Mouse (Mus musculus) hindbrain, embryonic 14.5 days (tissue): Measurements from ENCODE around the gene Gm5460. TPM values are rescaled to one million over a fixed set of nuclear protein-coding genes. Genes with fewer than 3 reads are reported as not detected.

Experiments
- ATAC-seq: fragments of 200-750 bp; cut with Nextera tagmentation; 2 replicates; pipeline ENCODE4 v1.8.0; 2017; ENCODE audit warnings: moderate number of reproducible peaks, mild to moderate bottlenecking, moderate TSS enrichment, moderate library complexity; ENCODE audit not compliant: low FRiP score
- DNase-seq: peaks from one replicate; pipeline ENCODE4 v3.0.0-alpha.2; 2015; ENCODE audit warnings: low spot score
- H3K27ac ChIP-seq: fragments of 300-500 bp; sonication (generic); 2 replicates; pipeline ENCODE4 v1.5.1; 2014; ENCODE audit warnings: mild to moderate bottlenecking, moderate library complexity
- H3K27me3 ChIP-seq: fragments of 300-500 bp; sonication (generic); 2 replicates; pipeline ENCODE4 v1.6.1; 2014; ENCODE audit warnings: mild to moderate bottlenecking, low read length, mixed read lengths; ENCODE audit not compliant: control insufficient read depth, insufficient read depth
- H3K36me3 ChIP-seq: fragments of 300-500 bp; sonication (generic); replicated peaks from 2 replicates; pipeline ENCODE4 v1.6.1; 2014; ENCODE audit not compliant: control insufficient read depth, insufficient read depth
- H3K4me1 ChIP-seq: fragments of 300-500 bp; sonication (generic); replicated peaks from 2 replicates; pipeline ENCODE4 v1.6.1; 2014; ENCODE audit warnings: antibody characterized with exemption, low read length, mixed read lengths; ENCODE audit not compliant: control insufficient read depth, insufficient read depth
- H3K4me2 ChIP-seq: fragments of 300-500 bp; sonication (generic); replicated peaks from 2 replicates; pipeline ENCODE4 v1.6.1; 2014; ENCODE audit warnings: mild to moderate bottlenecking, moderate library complexity
- H3K4me3 ChIP-seq: fragments of 300-500 bp; sonication (generic); replicated peaks from 2 replicates; pipeline ENCODE4 v1.5.1; 2014; ENCODE audit warnings: mild to moderate bottlenecking, low read length
- H3K9ac ChIP-seq: fragments of 300-500 bp; sonication (generic); 2 replicates; pipeline ENCODE4 v1.6.1; 2014
- H3K9me3 ChIP-seq: fragments of 300-500 bp; sonication (generic); 2 replicates; pipeline ENCODE4 v1.6.1; 2016; ENCODE audit warnings: low read length; ENCODE audit not compliant: control insufficient read depth
- WGBS: fragments of 180-500 bp; shearing (Covaris S2); extraction: QIAGEN DNeasy Blood & Tissue Kit; methylation state at CpG from one replicate; pipeline ENCODE4 v1.1.7; 2014; 5-methylcytosine and 5-hydroxymethylcytosine counted together
- polyA plus RNA-seq: library from polyadenylated mRNA; unstranded; fragments of >200 nt; fragmentation: Nextera tagmentation; extraction: Ambion mirVana; gene quantifications from 2 replicates; pipeline ENCODE4 v1.2.1, GENCODE M21; 2014

Gene Gm5460
- polyA plus RNA-seq, 1 experiment from 2014 or later: not detected

DNA sequence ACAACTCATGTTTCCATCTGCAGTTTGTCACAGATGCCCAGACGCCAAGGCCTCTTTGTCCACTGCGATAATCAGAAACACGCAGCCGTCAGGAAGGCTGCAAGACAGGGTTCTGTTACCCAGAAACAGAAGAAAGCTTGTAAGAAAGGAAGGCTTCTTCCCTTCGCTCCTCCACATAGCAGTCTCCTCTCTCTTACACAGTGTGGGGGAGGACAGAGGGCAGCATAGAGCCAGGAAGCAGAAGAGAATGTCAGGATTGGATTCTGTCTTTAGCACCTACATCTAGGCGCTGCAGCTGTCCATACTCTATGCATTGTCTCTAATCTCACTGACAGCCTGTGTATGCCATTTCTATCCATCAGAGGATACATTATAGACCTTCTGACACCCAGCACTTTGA lies 19.1 kb upstream of the Gm5460 start:
- Histone ChIP-seq H3K9ac (no peak overlapping the region), H3K27ac (no peak overlapping the region), H3K4me3 (no peak overlapping the region), H3K9me3 (no peaks in the 10 kb centered on the region), H3K36me3 (no peaks in the 10 kb centered on the region), H3K27me3 (no peaks in the 10 kb centered on the region), H3K4me1 (no peaks in the 10 kb centered on the region), H3K4me2 (no peak overlapping the region)
- DNase-seq: no peak
- ATAC-seq: no peak
- 72% methylated on average over 6 of the region's 6 CpGs for WGBS

- no peak for ATAC-seq
- H3K9ac ChIP-seq: no peak overlapping the region
- H3K27ac ChIP-seq: no peak overlapping the region
- H3K9me3 ChIP-seq: no peaks in the 10 kb centered on the region
- H3K27me3 ChIP-seq: no peaks in the 10 kb centered on the region
- no peaks in the 10 kb centered on the region for H3K4me1 ChIP-seq
- H3K36me3 ChIP-seq: no peaks in the 10 kb centered on the region
- no peak for DNase-seq
- no peak overlapping the region for H3K4me2 ChIP-seq
- H3K4me3 ChIP-seq: no peak overlapping the region
Measured at GRCm38 (mm10) chr14:34000076-34000475, 16.5 kb upstream of the Gm5460 start.

DNA sequence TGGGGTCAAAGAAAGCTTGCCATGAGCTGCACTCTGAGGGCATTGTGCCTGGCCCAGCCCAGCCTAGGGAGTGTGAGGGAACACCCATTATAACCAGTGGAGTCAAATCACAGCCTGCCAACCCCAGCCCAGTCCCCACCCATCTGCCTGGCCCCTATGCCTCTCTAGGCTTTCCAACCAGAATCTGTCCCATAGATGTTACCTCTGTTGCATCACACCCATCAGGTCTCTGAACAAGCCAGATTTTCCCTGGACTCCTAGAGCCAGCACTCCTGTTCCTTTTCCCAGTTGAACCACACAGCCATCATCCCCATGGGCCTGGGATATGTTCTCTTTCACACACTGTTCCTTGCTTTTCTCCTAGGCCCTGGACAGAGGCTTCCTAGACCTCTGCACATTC lies 15.1 kb upstream of the Gm5460 start:
- H3K27ac ChIP-seq: no peak overlapping the region
- no peak overlapping the region for H3K9ac ChIP-seq
- ATAC-seq (no peak), DNase-seq (no peak)
- H3K27me3 ChIP-seq: no peaks in the 10 kb centered on the region
- no peaks in the 10 kb centered on the region for H3K36me3 ChIP-seq
- H3K4me1 ChIP-seq: no peaks in the 10 kb centered on the region
- no peak overlapping the region for H3K4me3 ChIP-seq
- no peak overlapping the region for H3K4me2 ChIP-seq
- no peaks in the 10 kb centered on the region for H3K9me3 ChIP-seq

GRCm38 (mm10) chr14:34002358-34002757 lies 14.2 kb upstream of the Gm5460 start:
- no peak for ATAC-seq
- Histone ChIP-seq H3K4me1 (no peaks in the 10 kb centered on the region), H3K4me3 (no peak overlapping the region), H3K27ac (no peak overlapping the region), H3K27me3 (no peaks in the 10 kb centered on the region), H3K4me2 (no peak overlapping the region), H3K9ac (no peak overlapping the region), H3K9me3 (no peaks in the 10 kb centered on the region), H3K36me3 (no peaks in the 10 kb centered on the region)
- WGBS: 97% methylated on average over 5 of the region's 5 CpGs
- DNase-seq: no peak

GRCm38 (mm10) chr14:34015063-34015462 lies 1.5 kb upstream of the Gm5460 start, which contains the start of gene Gm30083:
Gene Gm30083, minus strand, starts transcription at chr14:34015182.
- Histone ChIP-seq H3K9ac (no peak within 1 kb of the TSS), H3K4me1 (no peaks in the 10 kb centered on the region), H3K27ac (no peak within 1 kb of the TSS), H3K4me3 (no peak within 1 kb of the TSS), H3K27me3 (no peaks in the 10 kb centered on the region), H3K9me3 (no peaks in the 10 kb centered on the region), H3K36me3 (no peaks in the 10 kb centered on the region), H3K4me2 (no peak within 1 kb of the TSS)
- no peak for ATAC-seq
- DNase-seq: no peak
- WGBS: 93% methylated on average over 3 of the region's 3 CpGs

GRCm38 (mm10) chr14:34016938-34017337 lies 380 bp downstream of the Gm5460 start:
- no peaks in the 10 kb centered on the region for H3K4me1 ChIP-seq
- no peaks in the 10 kb centered on the region for H3K36me3 ChIP-seq
- H3K27ac ChIP-seq: no peak overlapping the region
- no peaks in the 10 kb centered on the region for H3K9me3 ChIP-seq
- 98% methylated on average over 2 of the region's 2 CpGs for WGBS
- ATAC-seq: no peak
- no peaks in the 10 kb centered on the region for H3K27me3 ChIP-seq
- DNase-seq: no peak
- H3K4me2 ChIP-seq: no peak overlapping the region
- no peak overlapping the region for H3K9ac ChIP-seq
- H3K4me3 ChIP-seq: no peak overlapping the region

- H3K9me3 ChIP-seq: 0 out of 2 replicates have a peak, but pooled peaks cover 4% of the 10 kb centered on the region
- WGBS: 89% methylated on average over 2 of the region's 2 CpGs
- no peak overlapping the region for H3K27ac ChIP-seq
- H3K9ac ChIP-seq: no peak overlapping the region
- H3K4me3 ChIP-seq: no peak overlapping the region
- DNase-seq: no peak
- no peaks in the 10 kb centered on the region for H3K27me3 ChIP-seq
- no peaks in the 10 kb centered on the region for H3K4me1 ChIP-seq
- H3K4me2 ChIP-seq: no peak overlapping the region
- no peaks in the 10 kb centered on the region for H3K36me3 ChIP-seq
- no peak for ATAC-seq
Measured at GRCm38 (mm10) chr14:34026710-34027109, 10.2 kb downstream of the Gm5460 start.

- Histone ChIP-seq H3K4me2 (no peak overlapping the region), H3K36me3 (no peaks in the 10 kb centered on the region), H3K4me3 (no peak overlapping the region), H3K4me1 (no peaks in the 10 kb centered on the region), H3K9ac (no peak overlapping the region), H3K9me3 (no peaks in the 10 kb centered on the region), H3K27ac (no peak overlapping the region), H3K27me3 (no peaks in the 10 kb centered on the region)
- WGBS: 87% methylated on average over 8 of the region's 8 CpGs
- ATAC-seq (no peak), DNase-seq (no peak)
Measured at GRCm38 (mm10) chr14:34033841-34034610, 17.5 kb downstream of the Gm5460 start.

DNA sequence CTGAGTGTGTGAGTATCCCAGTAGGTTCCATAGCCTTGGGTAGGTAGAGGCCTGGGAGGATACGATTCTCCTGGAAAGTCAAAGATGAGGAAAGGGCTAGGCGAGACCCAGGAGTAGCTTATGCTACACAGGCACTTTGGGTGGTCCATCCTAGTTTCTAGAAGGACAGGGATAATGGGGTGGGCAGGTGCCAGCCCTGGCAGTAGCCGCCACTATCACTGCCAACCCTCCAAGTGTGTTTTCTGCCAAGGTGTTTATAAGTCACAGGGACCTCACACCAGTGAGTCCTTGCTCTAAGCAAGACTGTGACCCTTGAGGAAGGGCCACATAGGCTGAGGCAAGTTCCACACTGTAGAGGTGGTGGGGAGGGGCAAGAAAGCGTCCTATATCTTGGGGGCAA lies 24.7 kb downstream of the Gm5460 start:
- no peaks in the 10 kb centered on the region for H3K36me3 ChIP-seq
- 88% methylated on average over 4 of the region's 4 CpGs for WGBS
- no peak for ATAC-seq
- no peaks in the 10 kb centered on the region for H3K9me3 ChIP-seq
- H3K4me2 ChIP-seq: no peak overlapping the region
- no peak overlapping the region for H3K9ac ChIP-seq
- DNase-seq: no peak
- H3K27ac ChIP-seq: no peak overlapping the region
- H3K4me1 ChIP-seq: no peaks in the 10 kb centered on the region
- H3K4me3 ChIP-seq: no peak overlapping the region
- no peaks in the 10 kb centered on the region for H3K27me3 ChIP-seq

- no peaks in the 10 kb centered on the region for H3K9me3 ChIP-seq
- DNase-seq: no peak
- no peak for ATAC-seq
Measured at GRCm38 (mm10) chr14:34043341-34043740, 26.8 kb downstream of the Gm5460 start.

More at GRCm38 (mm10) chr14:34043341-34043740, 26.8 kb downstream of the Gm5460 start:
- Histone ChIP-seq H3K36me3 (no peaks in the 10 kb centered on the region), H3K4me2 (no peak overlapping the region), H3K27ac (no peak overlapping the region), H3K9ac (no peak overlapping the region), H3K4me1 (no peaks in the 10 kb centered on the region), H3K27me3 (no peaks in the 10 kb centered on the region), H3K4me3 (no peak overlapping the region)
- 80% methylated on average over 3 of the region's 3 CpGs for WGBS
